In genomic region chr12:44865442-44865841, GRCm38 (mm10) we compare ENCODE assay signal across 15 mouse cellular contexts.
"Had no signal": no experiment of that assay in that cellular context is flagged by ENCODE, and none has a peak within 500 bp of the region (broad histone marks: within the 10 kb centered on the region; RNA-seq: fewer than 3 reads in every experiment).

No protein-coding gene starts in this region.

- H3K36me3 ChIP-seq: limb, embryonic 10.5 days; limb, embryonic 13.5 days; liver, embryonic 12.5 days; liver, embryonic 15.5 days; lung, embryonic 15.5 days had no signal

- DNase-seq: kidney, adult 2 months; kidney, postnatal 25 days; layer of hippocampus, adult 9-11 months; liver; lung, adult 18-20 months; lung, postnatal 4 days; midbrain, embryonic 14.5 days; thymus, adult 18-20 months; thymus, postnatal 36 days had no signal

- H3K4me3 ChIP-seq: layer of hippocampus, adult 2 months; limb, embryonic 10.5 days; limb, embryonic 13.5 days; liver, embryonic 12.5 days; liver, embryonic 15.5 days; lung, embryonic 15.5 days had no signal

- H3K27me3 ChIP-seq: limb, embryonic 13.5 days; liver, embryonic 12.5 days; liver, embryonic 15.5 days; lung, embryonic 15.5 days had no signal

- H3K9me3 ChIP-seq: limb, embryonic 10.5 days; limb, embryonic 13.5 days; liver, embryonic 12.5 days; liver, embryonic 15.5 days; lung, embryonic 15.5 days had no signal

- ATAC-seq: liver, embryonic 12.5 days had no signal

- H3K4me1 ChIP-seq: liver, embryonic 12.5 days; liver, embryonic 15.5 days; lung, embryonic 15.5 days had no signal
